Mouse (Mus musculus) G1E (cell line): ENCODE data around the gene Cfap43. TPM values are rescaled to one million over a fixed set of nuclear protein-coding genes. Genes with fewer than 3 reads are reported as not detected.

ENCODE experiments used
- ATAC-seq: 2 replicates; pipeline ENCODE4 v1.8.0; 2016; ENCODE audit warnings: mild to moderate bottlenecking; ENCODE audit not compliant: insufficient number of reproducible peaks, poor library complexity, low FRiP score, severe bottlenecking; ENCODE audit errors: extremely low read depth
- DNase-seq: peaks from one replicate; pipeline ENCODE4 v3.0.0; 2012; ENCODE audit warnings: low spot score
- H3K27me3 ChIP-seq: 2 replicates; pipeline ENCODE4 v1.6.1; 2012; ENCODE audit warnings: mild to moderate bottlenecking, low read length, inconsistent platforms; ENCODE audit not compliant: insufficient read depth
- H3K36me3 ChIP-seq: replicated peaks from 2 replicates; pipeline ENCODE3; 2012; ENCODE audit warnings: mild to moderate bottlenecking, inconsistent platforms
- H3K4me1 ChIP-seq: 2 replicates; pipeline ENCODE4 v1.6.1; 2012; ENCODE audit warnings: low read depth, low read length, inconsistent platforms, mixed read lengths; ENCODE audit not compliant: insufficient read depth
- H3K4me3 ChIP-seq: 2 replicates; pipeline ENCODE4 v1.5.1; 2012; ENCODE audit warnings: low read depth, mild to moderate bottlenecking, inconsistent platforms, low read length, moderate library complexity, mixed read lengths
- H3K9me3 ChIP-seq: replicated peaks from 2 replicates; pipeline ENCODE4 v1.6.1; 2012; ENCODE audit warnings: inconsistent platforms
- CTCF ChIP-seq: IDR thresholded peaks from 2 replicates; pipeline ENCODE4 v1.5.1; 2012; ENCODE audit warnings: low read depth, low read length, inconsistent platforms, mixed read lengths
- GATA1 ChIP-seq: IDR thresholded peaks from 2 replicates; pipeline ENCODE4 v1.6.1; 2012; ENCODE audit warnings: borderline replicate concordance, low read length, inconsistent platforms, mixed read lengths
- GATA2 ChIP-seq: IDR thresholded peaks from 2 replicates; pipeline ENCODE4 v1.6.1; 2012; ENCODE audit warnings: low read depth, low read length, inconsistent platforms, borderline replicate concordance
- POLR2AphosphoS5 ChIP-seq: IDR thresholded peaks from 2 replicates; pipeline ENCODE4 v1.6.1; 2012; ENCODE audit warnings: low read depth, low read length, inconsistent platforms; ENCODE audit not compliant: insufficient replicate concordance
- TAL1 ChIP-seq: conservative IDR thresholded peaks from 2 replicates; pipeline ENCODE4 v1.6.1; 2012; ENCODE audit warnings: low read depth, low read length, inconsistent platforms, mixed read lengths
- polyA plus RNA-seq: library from polyadenylated mRNA; stranded (reverse); fragments of >175 nt; gene quantifications from 2 replicates; pipeline ENCODE4 v1.2.3, GENCODE M21; 2012
- total RNA-seq, 2 experiments: library from RNA; stranded (forward) in 1 of 2; stranded (reverse) in 1 of 2; fragments of 200-1000 nt in 1 of 2; fragments of >200 nt in 1 of 2; fragmentation: Nextera tagmentation in 1 of 2; gene quantifications; 2 replicates each; pipeline ENCODE4 v1.2.3; 2014 to 2017

Gene Cfap43
- total and polyA plus RNA-seq, 3 experiments: 0.05 TPM; not detected in 2

GRCm38 (mm10) chr19:47902316-47903201, 16.5 kb downstream of the Cfap43 start:
- Histone ChIP-seq H3K36me3 (peaks cover 64% of the 10 kb centered on the region), H3K9me3 (peaks cover 56% of the 10 kb centered on the region), H3K4me1 (peaks cover 9% of the 10 kb centered on the region), H3K4me3 (no peak overlapping the region), H3K27me3 (no peaks in the 10 kb centered on the region)
- ATAC-seq: no peak
- TF ChIP-seq GATA2 (no peak), TAL1 (no peak), CTCF (no peak), GATA1 (no peak), POLR2AphosphoS5 (no peak)
- no peak for DNase-seq

- H3K36me3 ChIP-seq: peaks cover 77% of the 10 kb centered on the region
- no peak for DNase-seq
- no peak for ATAC-seq
- H3K27me3 ChIP-seq: no peaks in the 10 kb centered on the region
- H3K4me1 ChIP-seq: peaks cover 5% of the 10 kb centered on the region
- TF ChIP-seq CTCF (no peak), GATA1 (no peak), GATA2 (no peak), POLR2AphosphoS5 (no peak)
- peaks cover 63% of the 10 kb centered on the region for H3K9me3 ChIP-seq
- H3K4me3 ChIP-seq: no peak overlapping the region
Measured at GRCm38 (mm10) chr19:47900558-47900957, 18.5 kb downstream of the Cfap43 start.

GRCm38 (mm10) chr19:47900012-47900411, 19.1 kb downstream of the Cfap43 start:
- DNase-seq (no peak), ATAC-seq (no peak)
- no peak overlapping the region for H3K4me3 ChIP-seq
- H3K36me3 ChIP-seq: peaks cover 78% of the 10 kb centered on the region
- TF ChIP-seq CTCF: no peak
- TF ChIP-seq POLR2AphosphoS5: no peak
- no peak for TF ChIP-seq TAL1
- no peak for TF ChIP-seq GATA2
- no peak for TF ChIP-seq GATA1
- peaks cover 61% of the 10 kb centered on the region for H3K9me3 ChIP-seq
- H3K27me3 ChIP-seq: no peaks in the 10 kb centered on the region
- H3K4me1 ChIP-seq: no peaks in the 10 kb centered on the region

- ATAC-seq (no peak), DNase-seq (no peak)
- H3K9me3 ChIP-seq: peaks cover 61% of the 10 kb centered on the region
- peaks cover 81% of the 10 kb centered on the region for H3K36me3 ChIP-seq
- H3K4me1 ChIP-seq: no peaks in the 10 kb centered on the region
- H3K27me3 ChIP-seq: no peaks in the 10 kb centered on the region
- H3K4me3 ChIP-seq: no peak overlapping the region
- no peak for TF ChIP-seq CTCF
- TF ChIP-seq TAL1: no peak
- no peak for TF ChIP-seq GATA2
- TF ChIP-seq POLR2AphosphoS5: no peak
- TF ChIP-seq GATA1: no peak
Measured at GRCm38 (mm10) chr19:47898472-47899079, 20.5 kb downstream of the Cfap43 start.

GRCm38 (mm10) chr19:47893092-47893491, 26.0 kb downstream of the Cfap43 start:
- ATAC-seq (no peak), DNase-seq (no peak)
- Histone ChIP-seq H3K9me3 (peaks cover 57% of the 10 kb centered on the region), H3K27me3 (no peaks in the 10 kb centered on the region), H3K4me1 (no peaks in the 10 kb centered on the region), H3K36me3 (peaks cover 50% of the 10 kb centered on the region), H3K4me3 (no peak overlapping the region)
- TF ChIP-seq GATA1 (no peak), TAL1 (no peak), POLR2AphosphoS5 (no peak), CTCF (no peak), GATA2 (no peak)

- ATAC-seq (no peak), DNase-seq (no peak)
- Histone ChIP-seq H3K36me3 (peaks cover 37% of the 10 kb centered on the region), H3K27me3 (no peaks in the 10 kb centered on the region), H3K4me1 (no peaks in the 10 kb centered on the region), H3K9me3 (peaks cover 52% of the 10 kb centered on the region), H3K4me3 (no peak overlapping the region)
- no peak for TF ChIP-seq TAL1
Measured at GRCm38 (mm10) chr19:47891562-47892312, 27.4 kb downstream of the Cfap43 start.
